Mouse (Mus musculus) B cell, adult 2 months (primary cell): ENCODE data around the gene Rara.
"Not testable (repeated sequence)": the region's sequence is repeated elsewhere in the genome, so short reads cannot be mapped to it uniquely, and the experiment has no call there.

ENCODE experiments used
- DNase-seq, 2 experiments: peaks; one replicate each; pipeline ENCODE4 v3.0.0; 2022

The Rara gene

GRCm38 (mm10) chr11:98927438-98928076 is at the start of gene Rara:
TSS of gene Rara (plus strand) at chr11:98927818.
- peak; percentile 47 to 49 for DNase-seq

- DNase-seq = no peak
These were observed 39.9 kb upstream of the Rara start for GRCm38 (mm10) chr11:98887703-98888102.

GRCm38 (mm10) chr11:98889077-98889476 is 38.5 kb upstream of the Rara start:
- DNase-seq = no peak

GRCm38 (mm10) chr11:98889977-98890376 is 37.6 kb upstream of the Rara start:
- DNase-seq = no peak

GRCm38 (mm10) chr11:98892426-98892825 is 35.2 kb upstream of the Rara start:
- no peak for DNase-seq

- no peak for DNase-seq
These were observed 27.0 kb upstream of the Rara start for GRCm38 (mm10) chr11:98900529-98901125.

GRCm38 (mm10) chr11:98902621-98903245 is 24.9 kb upstream of the Rara start:
- DNase-seq = no peak

GRCm38 (mm10) chr11:98904577-98904976 is 23.0 kb upstream of the Rara start:
- no peak for DNase-seq

- DNase-seq = no peak
These were observed 22.6 kb upstream of the Rara start for GRCm38 (mm10) chr11:98905033-98905432.

- DNase-seq = no peak
These were observed 22.0 kb upstream of the Rara start for GRCm38 (mm10) chr11:98905583-98905982.

GRCm38 (mm10) chr11:98907063-98907436 is 20.6 kb upstream of the Rara start:
- DNase-seq = no peak

GRCm38 (mm10) chr11:98907437-98908173 is 20.0 kb upstream of the Rara start, which contains the start of gene Cdc6:
TSS of gene Cdc6 (plus strand) at chr11:98907801.
- peak; percentile 96 to 97 for DNase-seq

- DNase-seq = peak; percentile 73 to 78
These were observed 18.0 kb upstream of the Rara start for GRCm38 (mm10) chr11:98909654-98910053.

- no peak for DNase-seq
These were observed 17.2 kb upstream of the Rara start for GRCm38 (mm10) chr11:98910415-98910814.

- no peak for DNase-seq
These were observed 16.1 kb upstream of the Rara start for GRCm38 (mm10) chr11:98911498-98911897.

- DNase-seq = no peak
These were observed 13.4 kb upstream of the Rara start for GRCm38 (mm10) chr11:98914196-98914595.

GRCm38 (mm10) chr11:98916376-98916775 is 11.2 kb upstream of the Rara start:
- DNase-seq = peak; percentile 61 to 67

GRCm38 (mm10) chr11:98917428-98918005 is 10.1 kb upstream of the Rara start:
- no peak for DNase-seq

- DNase-seq = peak in 1 of 2 experiments; percentile 35
These were observed 9.4 kb upstream of the Rara start for GRCm38 (mm10) chr11:98918231-98918630.

- DNase-seq = no peak
These were observed 8.6 kb upstream of the Rara start for GRCm38 (mm10) chr11:98919009-98919408.

GRCm38 (mm10) chr11:98921813-98922212 is 5.8 kb upstream of the Rara start:
- DNase-seq = not testable (repeated sequence)

GRCm38 (mm10) chr11:98922307-98922706 is 5.3 kb upstream of the Rara start:
- DNase-seq = peak; percentile 78 to 80
